Mouse (Mus musculus): Measurements from ENCODE around the gene Rbpj. TPM values are rescaled to one million over a fixed set of nuclear protein-coding genes. Genes with fewer than 3 reads are reported as not detected.
"Not testable (repeated sequence)": the region's sequence is repeated elsewhere in the genome, so short reads cannot be mapped to it uniquely, and the experiment has no call there.

The Rbpj gene
- polyA plus RNA-seq, 1 experiment from 2014 or later = 36.4 TPM

GRCm38 (mm10) chr5:53529846-53530245 lies 63.9 kb downstream of the Rbpj start:
- no peaks in the 10 kb centered on the region for H3K36me3 ChIP-seq
- H3K9me3 ChIP-seq (replicated peaks) = no peaks in the 10 kb centered on the region
- no peaks in the 10 kb centered on the region for H3K27me3 ChIP-seq
- H3K4me3 ChIP-seq (replicated peaks) = no peak overlapping the region
- WGBS = 78% methylated on average over 1 of the region's 1 CpGs
- no peak overlapping the region for H3K9ac ChIP-seq
- peaks cover 4% of the 10 kb centered on the region; the same call in 1 of the 2 replicates for H3K4me1 ChIP-seq
- ATAC-seq (ENCODE audit: insufficient number of reproducible peaks, low FRiP score, low TSS enrichment, low read depth) = no peak
- no peak overlapping the region for H3K4me2 ChIP-seq (replicated peaks)
- H3K27ac ChIP-seq (replicated peaks) = no peak overlapping the region

- 34% methylated on average over 12 of the region's 12 CpGs for WGBS
- ATAC-seq (ENCODE audit: insufficient number of reproducible peaks, low FRiP score, low TSS enrichment, low read depth) = no peak
- H3K9me3 ChIP-seq (replicated peaks) = no peaks in the 10 kb centered on the region
- 0 out of 2 replicates have a peak overlapping the region, but pooled peaks have one; percentile 1 for H3K27ac ChIP-seq (replicated peaks)
- no peak overlapping the region for H3K4me3 ChIP-seq (replicated peaks)
- H3K27me3 ChIP-seq = no peaks in the 10 kb centered on the region
- no peak overlapping the region for H3K4me2 ChIP-seq (replicated peaks)
- no peak overlapping the region for H3K9ac ChIP-seq
- H3K36me3 ChIP-seq = no peaks in the 10 kb centered on the region
- peaks cover 14% of the 10 kb centered on the region for H3K4me1 ChIP-seq
Observed at GRCm38 (mm10) chr5:53535096-53535495, 69.1 kb downstream of the Rbpj start.

- Histone ChIP-seq H3K36me3 (no peaks in the 10 kb centered on the region), H3K9me3 (replicated peaks) (no peaks in the 10 kb centered on the region), H3K27me3 (no peaks in the 10 kb centered on the region), H3K9ac (no peak overlapping the region), H3K4me2 (replicated peaks) (no peak overlapping the region), H3K4me1 (peaks cover 14% of the 10 kb centered on the region), H3K27ac (replicated peaks) (peak overlapping the region; percentile 34; the same call in 1 of the 2 replicates), H3K4me3 (replicated peaks) (no peak overlapping the region)
- ATAC-seq (ENCODE audit: insufficient number of reproducible peaks, low FRiP score, low TSS enrichment, low read depth) = no peak
- WGBS = 49% methylated on average over 12 of the region's 12 CpGs
Observed at GRCm38 (mm10) chr5:53536635-53537554, 70.9 kb downstream of the Rbpj start.

- Histone ChIP-seq H3K4me2 (replicated peaks) (no peak overlapping the region), H3K27ac (replicated peaks) (no peak overlapping the region), H3K27me3 (no peaks in the 10 kb centered on the region), H3K4me3 (replicated peaks) (no peak overlapping the region), H3K9ac (no peak overlapping the region), H3K4me1 (peaks cover 14% of the 10 kb centered on the region), H3K9me3 (replicated peaks) (no peaks in the 10 kb centered on the region), H3K36me3 (no peaks in the 10 kb centered on the region)
- WGBS = 82% methylated on average over 18 of the region's 18 CpGs
- no peak for ATAC-seq (ENCODE audit: insufficient number of reproducible peaks, low FRiP score, low TSS enrichment, low read depth)
Observed at GRCm38 (mm10) chr5:53539860-53540633, 74.1 kb downstream of the Rbpj start.

GRCm38 (mm10) chr5:53542073-53542472 lies 76.1 kb downstream of the Rbpj start:
- Histone ChIP-seq H3K9ac (no peak overlapping the region), H3K36me3 (no peaks in the 10 kb centered on the region), H3K4me2 (replicated peaks) (no peak overlapping the region), H3K4me1 (no peaks in the 10 kb centered on the region; the same call in 1 of the 2 replicates), H3K27ac (replicated peaks) (no peak overlapping the region), H3K9me3 (replicated peaks) (no peaks in the 10 kb centered on the region), H3K27me3 (no peaks in the 10 kb centered on the region), H3K4me3 (replicated peaks) (no peak overlapping the region)
- no peak for ATAC-seq (ENCODE audit: insufficient number of reproducible peaks, low FRiP score, low TSS enrichment, low read depth)
- WGBS = 26% methylated on average over 1 of the region's 1 CpGs

DNA sequence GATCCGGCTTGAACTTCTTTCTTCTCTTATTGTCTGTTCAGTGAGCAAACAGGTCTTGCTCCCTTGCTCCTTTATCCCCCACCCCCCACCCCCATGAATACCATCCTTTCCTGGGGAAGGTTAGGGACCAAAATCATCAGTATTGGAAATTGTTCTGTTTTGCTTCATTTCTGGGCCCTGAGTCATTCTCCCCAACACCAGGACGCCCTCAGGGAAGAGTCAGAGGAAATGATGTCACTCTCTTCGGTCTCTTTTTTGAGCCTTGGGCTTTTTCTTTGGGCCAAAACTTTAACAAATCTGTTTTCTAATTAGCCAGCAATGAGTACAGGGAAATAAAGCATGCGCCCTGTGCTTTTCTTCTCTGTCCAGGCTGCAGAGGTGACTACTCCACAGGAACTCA lies 77.4 kb downstream of the Rbpj start:
- no peak for ATAC-seq (ENCODE audit: insufficient number of reproducible peaks, low FRiP score, low TSS enrichment, low read depth)
- Histone ChIP-seq H3K27me3 (no peaks in the 10 kb centered on the region), H3K36me3 (no peaks in the 10 kb centered on the region), H3K4me3 (replicated peaks) (no peak overlapping the region), H3K27ac (replicated peaks) (no peak overlapping the region), H3K4me2 (replicated peaks) (no peak overlapping the region), H3K4me1 (no peaks in the 10 kb centered on the region), H3K9me3 (replicated peaks) (no peaks in the 10 kb centered on the region), H3K9ac (no peak overlapping the region)
- 69% methylated on average over 4 of the region's 4 CpGs for WGBS

DNA sequence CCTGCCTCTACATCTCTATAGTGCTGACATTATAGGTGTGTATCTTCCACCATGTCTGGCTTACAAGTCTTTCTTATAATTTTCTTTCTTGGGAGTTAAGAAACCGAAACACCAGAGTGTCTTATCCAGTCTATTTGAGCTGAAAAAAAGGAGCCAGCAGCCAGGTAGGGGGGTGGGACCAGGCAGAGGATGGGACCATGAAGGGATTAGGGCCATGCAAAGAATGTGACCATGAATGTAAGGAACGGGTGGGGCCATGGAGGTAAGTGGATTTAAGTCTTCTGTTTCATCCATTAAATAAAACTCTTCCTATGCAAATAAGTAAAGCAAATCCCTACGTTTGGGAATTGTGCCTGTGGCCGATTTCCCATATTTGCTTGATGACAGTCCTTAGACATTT lies 78.0 kb downstream of the Rbpj start:
- no peaks in the 10 kb centered on the region for H3K27me3 ChIP-seq
- H3K4me1 ChIP-seq = no peaks in the 10 kb centered on the region
- H3K9me3 ChIP-seq (replicated peaks) = no peaks in the 10 kb centered on the region
- no peak overlapping the region for H3K4me2 ChIP-seq (replicated peaks)
- H3K9ac ChIP-seq = no peak overlapping the region
- no peak for ATAC-seq (ENCODE audit: insufficient number of reproducible peaks, low FRiP score, low TSS enrichment, low read depth)
- no peaks in the 10 kb centered on the region for H3K36me3 ChIP-seq
- 71% methylated on average over 4 of the region's 4 CpGs for WGBS
- no peak overlapping the region for H3K27ac ChIP-seq (replicated peaks)
- H3K4me3 ChIP-seq (replicated peaks) = no peak overlapping the region

- Histone ChIP-seq H3K27ac (replicated peaks) (no peak overlapping the region), H3K9ac (no peak overlapping the region), H3K36me3 (no peaks in the 10 kb centered on the region), H3K27me3 (no peaks in the 10 kb centered on the region), H3K4me2 (replicated peaks) (no peak overlapping the region), H3K4me1 (no peaks in the 10 kb centered on the region), H3K4me3 (replicated peaks) (no peak overlapping the region), H3K9me3 (replicated peaks) (no peaks in the 10 kb centered on the region)
- WGBS = 90% methylated on average over 6 of the region's 6 CpGs
- no peak for ATAC-seq (ENCODE audit: insufficient number of reproducible peaks, low FRiP score, low TSS enrichment, low read depth)
Observed at GRCm38 (mm10) chr5:53546440-53546839, 80.5 kb downstream of the Rbpj start.

- Histone ChIP-seq H3K27ac (replicated peaks) (no peak overlapping the region), H3K9me3 (replicated peaks) (no peaks in the 10 kb centered on the region), H3K4me1 (no peaks in the 10 kb centered on the region), H3K36me3 (no peaks in the 10 kb centered on the region), H3K27me3 (no peaks in the 10 kb centered on the region), H3K9ac (no peak overlapping the region), H3K4me3 (replicated peaks) (no peak overlapping the region), H3K4me2 (replicated peaks) (no peak overlapping the region)
- ATAC-seq (ENCODE audit: insufficient number of reproducible peaks, low FRiP score, low TSS enrichment, low read depth) = no peak
- 30% methylated on average over 9 of the region's 9 CpGs for WGBS
Observed at GRCm38 (mm10) chr5:53546979-53547472, 81.1 kb downstream of the Rbpj start.

GRCm38 (mm10) chr5:53550329-53550728 lies 84.4 kb downstream of the Rbpj start:
- 96% methylated on average over 1 of the region's 1 CpGs for WGBS

DNA sequence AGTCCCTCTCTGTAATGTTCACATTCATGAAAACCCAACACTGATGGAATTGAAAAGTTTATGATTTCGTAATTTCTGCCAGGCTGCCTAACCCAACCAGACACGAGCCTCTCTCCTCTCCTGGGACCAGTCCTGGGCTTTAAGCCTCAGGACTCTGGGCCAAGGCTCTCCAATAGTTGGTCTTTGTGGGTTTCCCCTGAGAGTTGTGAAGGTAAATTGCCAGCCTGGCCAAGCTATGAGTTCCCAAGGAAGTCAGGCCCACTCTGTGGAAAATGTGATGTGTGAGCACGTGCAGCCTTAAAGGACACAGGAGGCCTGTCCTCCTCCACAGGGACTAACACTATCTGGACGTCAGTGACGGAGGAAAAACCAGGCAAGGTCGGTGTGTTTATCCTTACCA lies 85.4 kb downstream of the Rbpj start:
- Histone ChIP-seq H3K27ac (replicated peaks) (no peak overlapping the region), H3K27me3 (no peaks in the 10 kb centered on the region), H3K9ac (no peak overlapping the region), H3K9me3 (replicated peaks) (no peaks in the 10 kb centered on the region), H3K4me2 (replicated peaks) (no peak overlapping the region), H3K4me3 (replicated peaks) (no peak overlapping the region), H3K36me3 (no peaks in the 10 kb centered on the region), H3K4me1 (no peaks in the 10 kb centered on the region)
- ATAC-seq (ENCODE audit: insufficient number of reproducible peaks, low FRiP score, low TSS enrichment, low read depth) = no peak
- 76% methylated on average over 6 of the region's 6 CpGs for WGBS

More at GRCm38 (mm10) chr5:53550329-53550728, 84.4 kb downstream of the Rbpj start:
- H3K4me2 ChIP-seq (replicated peaks); H3K9me3 ChIP-seq (replicated peaks); H3K4me1 ChIP-seq; H3K27me3 ChIP-seq; H3K36me3 ChIP-seq; ATAC-seq (ENCODE audit: insufficient number of reproducible peaks, low FRiP score, low TSS enrichment, low read depth); H3K9ac ChIP-seq; H3K27ac ChIP-seq (replicated peaks); H3K4me3 ChIP-seq (replicated peaks): not testable (repeated sequence)

Data from embryonic facial prominence, embryonic 15.5 days (tissue).